Comparison of ENCODE assay signal across 27 mouse cellular contexts in genomic region chr6:80704183-80704582, GRCm38 (mm10).
"Had no signal": no experiment of that assay in that cellular context is flagged by ENCODE, and none has a peak within 500 bp of the region (broad histone marks: within the 10 kb centered on the region; RNA-seq: fewer than 3 reads in every experiment).

No protein-coding gene starts in this region.

- H3K4me1 ChIP-seq: heart, embryonic 10.5 days; heart, embryonic 12.5 days; hindbrain, embryonic 10.5 days; hindbrain, embryonic 12.5 days; intestine, embryonic 15.5 days; limb, embryonic 10.5 days; limb, embryonic 12.5 days; liver, embryonic 13.5 days; liver, embryonic 15.5 days had no signal

- H3K9ac ChIP-seq: heart, embryonic 12.5 days; hindbrain, embryonic 12.5 days; hindbrain, embryonic 14.5 days; intestine, embryonic 15.5 days; limb, embryonic 12.5 days; liver, embryonic 13.5 days; liver, embryonic 15.5 days; liver, postnatal 0 days had no signal

- H3K4me2 ChIP-seq: heart, embryonic 12.5 days; hindbrain, embryonic 12.5 days; hindbrain, embryonic 14.5 days; intestine, embryonic 15.5 days; limb, embryonic 12.5 days; liver, embryonic 11.5 days; liver, embryonic 13.5 days; liver, embryonic 15.5 days had no signal

- H3K4me3 ChIP-seq: gastrocnemius, adult 2 months; heart, adult 2 months; heart, embryonic 10.5 days; heart, embryonic 12.5 days; hindbrain, embryonic 10.5 days; hindbrain, embryonic 12.5 days; intestine, embryonic 15.5 days; layer of hippocampus, adult 2 months; left cerebral cortex, adult 2 months; limb, embryonic 10.5 days; limb, embryonic 12.5 days; liver, embryonic 13.5 days; liver, embryonic 15.5 days had no signal

- DNase-seq: gastrocnemius, adult 2 months; gastrocnemius, postnatal 10 days; gastrocnemius, postnatal 36 days; heart, adult 11 months; heart, adult 2 months; heart, postnatal 10 days; heart, postnatal 4 days; kidney, adult 2 months; kidney, postnatal 4 days; liver; liver, embryonic 13.5 days; liver, postnatal 0 days had no signal

- H3K9me3 ChIP-seq: heart, embryonic 10.5 days; heart, embryonic 12.5 days; hindbrain, embryonic 10.5 days; hindbrain, embryonic 12.5 days; intestine, embryonic 15.5 days; limb, embryonic 10.5 days; limb, embryonic 12.5 days; liver, embryonic 13.5 days; liver, embryonic 15.5 days had no signal

- H3K27ac ChIP-seq: gastrocnemius, adult 2 months; heart, adult 2 months; heart, embryonic 10.5 days; hindbrain, embryonic 10.5 days; hindbrain, embryonic 12.5 days; hindbrain, embryonic 14.5 days; intestine, embryonic 15.5 days; layer of hippocampus, adult 2 months; left cerebral cortex, adult 2 months; limb, embryonic 10.5 days; limb, embryonic 12.5 days; liver, embryonic 13.5 days; liver, embryonic 15.5 days had no signal

- H3K27me3 ChIP-seq: heart, embryonic 12.5 days; hindbrain, embryonic 12.5 days; intestine, embryonic 15.5 days; limb, embryonic 12.5 days; liver, embryonic 13.5 days; liver, embryonic 15.5 days had no signal

- H3K36me3 ChIP-seq: heart, embryonic 10.5 days; heart, embryonic 12.5 days; hindbrain, embryonic 10.5 days; hindbrain, embryonic 12.5 days; intestine, embryonic 15.5 days; limb, embryonic 10.5 days; limb, embryonic 12.5 days; liver, embryonic 13.5 days; liver, embryonic 15.5 days had no signal

- ATAC-seq: hindbrain, embryonic 16.5 days; inflammation-experienced regulatory T-cells, adult 6 months; intestine, embryonic 15.5 days; intestine, postnatal 0 days; liver, postnatal 0 days had no signal
